ENCODE assay signal across 8 mouse cellular contexts in genomic region chr7:25238829-25239623, GRCm38 (mm10). TPM values are rescaled to one million over a fixed set of nuclear protein-coding genes. Genes with fewer than 3 reads are reported as not detected.
DNase-seq lines count a peak whose midpoint lies in the region; ATAC-seq and TF ChIP-seq lines count a peak whose summit lies in the region.

No protein-coding gene starts in this region.

- intact Hi-C loops in heart, postnatal 14 days (cut with DNase I): loop anchor here (1.0 to 5.0 kb wide), 2 partner anchors 8 to 143 kb away; no protein-coding TSS in a partner anchor

- no peak for TF ChIP-seq EP300 in lung, postnatal 0 days (IDR thresholded peaks at IDR 0.05)

- H3K27ac ChIP-seq in forebrain, embryonic 14.5 days (ENCODE audit: low read depth, low read length): peak overlapping the region; percentile 74
- H3K27ac ChIP-seq in lung, postnatal 0 days (ENCODE audit: low read length): peak overlapping the region; percentile 82

- peaks cover 16% of the 10 kb centered on the region for H3K36me3 ChIP-seq in forebrain, embryonic 14.5 days (ENCODE audit: control insufficient read depth, insufficient read depth, low read length)
- H3K36me3 ChIP-seq in lung, postnatal 0 days (ENCODE audit: insufficient read depth, low read length): no peaks in the 10 kb centered on the region

- no peaks in the 10 kb centered on the region for H3K27me3 ChIP-seq in forebrain, embryonic 14.5 days (replicated peaks; ENCODE audit: control insufficient read depth, insufficient read depth, low read length)
- no peaks in the 10 kb centered on the region for H3K27me3 ChIP-seq in lung, postnatal 0 days (replicated peaks; ENCODE audit: insufficient read depth, low read length)

- peak; percentile 92 for DNase-seq in MEL-GATA-1-ER (ENCODE audit: extremely low read depth, low read depth)
- peak; percentile 83 for DNase-seq in cerebellum, adult 11 months
- peak; percentile 98 for DNase-seq in forebrain, embryonic 14.5 days (ENCODE audit: low spot score)
- DNase-seq in heart, postnatal 14 days: peak; percentile 82
- DNase-seq in layer of hippocampus, adult 18-20 months (ENCODE audit: low spot score in 2 of 2): peak; percentile 86 to 92
- peak; percentile 98 for DNase-seq in lung, postnatal 0 days (ENCODE audit: low spot score)
- DNase-seq in ovary, postnatal 36 days (ENCODE audit: low spot score): peak; percentile 79
- peak; percentile 90 for DNase-seq in thymus, postnatal 14 days

- H3K9ac ChIP-seq in forebrain, embryonic 14.5 days (ENCODE audit: low read length): peak overlapping the region; percentile 40; the same call in 1 of the 2 replicates
- no peak overlapping the region for H3K9ac ChIP-seq in lung, postnatal 0 days (replicated peaks; ENCODE audit: low read depth)

- TF ChIP-seq CTCF in lung, postnatal 0 days (IDR thresholded peaks at IDR 0.05): peak; percentile 88

- H3K4me3 ChIP-seq in forebrain, embryonic 14.5 days (ENCODE audit: low read depth, low read length): peak overlapping the region; percentile 96
- H3K4me3 ChIP-seq in lung, postnatal 0 days (ENCODE audit: low read depth, low read length): peak overlapping the region; percentile 98

- no peaks in the 10 kb centered on the region for H3K9me3 ChIP-seq in forebrain, embryonic 14.5 days (replicated peaks; ENCODE audit: control insufficient read depth, low read length)
- H3K9me3 ChIP-seq in lung, postnatal 0 days (ENCODE audit: low read length): no peaks in the 10 kb centered on the region

- ATAC-seq in forebrain, embryonic 14.5 days: peak; percentile 54
- peak; percentile 52 for ATAC-seq in lung, postnatal 0 days

- peaks cover 16% of the 10 kb centered on the region for H3K4me1 ChIP-seq in forebrain, embryonic 14.5 days (ENCODE audit: control insufficient read depth, insufficient read depth, low read length)
- peaks cover 7% of the 10 kb centered on the region for H3K4me1 ChIP-seq in lung, postnatal 0 days (ENCODE audit: insufficient read depth, low read depth, low read length)

- WGBS in forebrain, embryonic 14.5 days: 4% methylated on average over 29 of the region's 30 CpGs
- WGBS in lung, postnatal 0 days: 2% methylated on average over 30 of the region's 30 CpGs

- peak overlapping the region; percentile 83 for H3K4me2 ChIP-seq in forebrain, embryonic 14.5 days (ENCODE audit: low read length)
- H3K4me2 ChIP-seq in lung, postnatal 0 days (replicated peaks; ENCODE audit: low read depth, low read length): peak overlapping the region; percentile 75

RNA-seq across cellular contexts. Expression of gene Gsk3a, which starts 1.4 kb away (rescaled TPM):
- polyA plus RNA-seq in forebrain, embryonic 14.5 days (2014; fragmentation: Nextera tagmentation; extraction: Ambion mirVana): 20.2 and 20.5 TPM in 2 replicates
- total RNA-seq in heart, postnatal 14 days (2021): 10 to 100 TPM; 58.6 to 66.6 TPM
- total RNA-seq in layer of hippocampus, adult 18-20 months (2021): 100 to 1,000 TPM; 208 to 221 TPM
- 6.7 and 6.8 TPM in 2 replicates for polyA plus RNA-seq in lung, postnatal 0 days (2015; fragmentation: Nextera tagmentation; extraction: Ambion mirVana)

RNA-seq across cellular contexts. Expression of gene Erf, which starts 11.5 kb away (rescaled TPM):
- polyA plus RNA-seq in forebrain, embryonic 14.5 days (2014; fragmentation: Nextera tagmentation; extraction: Ambion mirVana): 7.7 and 8.2 TPM in 2 replicates
- total RNA-seq in heart, postnatal 14 days (2021): 10 to 100 TPM; 32.8 to 33.2 TPM
- 10 to 100 TPM; 43.1 to 46.3 TPM for total RNA-seq in layer of hippocampus, adult 18-20 months (2021)
- 8.7 and 10.3 TPM in 2 replicates for polyA plus RNA-seq in lung, postnatal 0 days (2015; fragmentation: Nextera tagmentation; extraction: Ambion mirVana)

RNA-seq across cellular contexts. Expression of gene Zfp526, which starts 17.8 kb away (rescaled TPM):
- 2.3 and 2.8 TPM in 2 replicates for polyA plus RNA-seq in forebrain, embryonic 14.5 days (2014; fragmentation: Nextera tagmentation; extraction: Ambion mirVana)
- 1 to 10 TPM; 8.0 to 9.1 TPM for total RNA-seq in heart, postnatal 14 days (2021)
- 10 to 100 TPM; 12.6 to 12.7 TPM for total RNA-seq in layer of hippocampus, adult 18-20 months (2021)
- polyA plus RNA-seq in lung, postnatal 0 days (2015; fragmentation: Nextera tagmentation; extraction: Ambion mirVana): 1.6 and 2.2 TPM in 2 replicates

RNA-seq across cellular contexts. Expression of gene Dedd2, which starts 18.6 kb away (rescaled TPM):
- 10.8 and 12.5 TPM in 2 replicates for polyA plus RNA-seq in forebrain, embryonic 14.5 days (2014; fragmentation: Nextera tagmentation; extraction: Ambion mirVana)
- total RNA-seq in heart, postnatal 14 days (2021): 10 to 100 TPM; 17.9 to 19.2 TPM
- total RNA-seq in layer of hippocampus, adult 18-20 months (2021): 10 to 100 TPM; 26.8 to 29.9 TPM
- 15.9 and 18.2 TPM in 2 replicates for polyA plus RNA-seq in lung, postnatal 0 days (2015; fragmentation: Nextera tagmentation; extraction: Ambion mirVana)

RNA-seq across cellular contexts. Expression of gene Cic, which starts 28.5 kb away (rescaled TPM):
- 37.4 and 38.7 TPM in 2 replicates for polyA plus RNA-seq in forebrain, embryonic 14.5 days (2014; fragmentation: Nextera tagmentation; extraction: Ambion mirVana)
- 10 to 100 TPM; 71.2 to 78.7 TPM for total RNA-seq in heart, postnatal 14 days (2021)
- total RNA-seq in layer of hippocampus, adult 18-20 months (2021): 100 to 1,000 TPM; 198 to 203 TPM
- polyA plus RNA-seq in lung, postnatal 0 days (2015; fragmentation: Nextera tagmentation; extraction: Ambion mirVana): 26.5 and 31.9 TPM in 2 replicates

Comparison
In these comparisons a context has a peak if more than half of its experiments do, and no peak if none do; other contexts are left out.
1. Peak in every context shown above with its lines: DNase-seq, ATAC-seq, H3K4me3 ChIP-seq and H3K27ac ChIP-seq.